Mouse (Mus musculus): Measurements from ENCODE around the gene Ube2h.

GRCm38 (mm10) chr6:30166349-30166748 lies 138.0 kb downstream of the Ube2h start:
- TF ChIP-seq CTCF (IDR thresholded peaks at IDR 0.05; ENCODE audit: extremely low read depth, insufficient read depth, insufficient read length, insufficient replicate concordance) (no peak), POLR2A (IDR thresholded peaks at IDR 0.05; ENCODE audit: low read depth, low read length) (no peak)

Measured in spleen, adult 2 months (tissue).